Mouse (Mus musculus) MEL (cell line): ENCODE measurements around the gene B4galt1. TPM values are rescaled to one million over a fixed set of nuclear protein-coding genes. Genes with fewer than 3 reads are reported as not detected.

Experiments used
- DNase-seq: peaks from one replicate; pipeline ENCODE4 v3.0.0; 2011; ENCODE audit warnings: low read depth, low spot score
- H3K27ac ChIP-seq: 2 replicates; pipeline ENCODE4 v1.5.1; 2012; ENCODE audit warnings: low read depth, mild to moderate bottlenecking, control low read depth, low read length, moderate library complexity; ENCODE audit not compliant: control insufficient read depth
- H3K27me3 ChIP-seq, 2 experiments: fragments of 150-350 bp in 1 of 2; sonication (generic) in 1 of 2; 2 replicates each; pipeline ENCODE4 v1.6.1; 2012; ENCODE audit warnings: low read length in 2 of 2, mild to moderate bottlenecking in 2 of 2, improper control_type of control experiment in 1 of 2, moderate library complexity in 1 of 2; ENCODE audit not compliant: insufficient read depth in 2 of 2, control insufficient read depth in 1 of 2
- H3K36me3 ChIP-seq, 2 experiments: 2 replicates each; pipeline ENCODE4 v1.6.1; 2012 to 2014; ENCODE audit warnings: low read length in 2 of 2, improper control_type of control experiment in 1 of 2, inconsistent platforms in 1 of 2, mild to moderate bottlenecking in 1 of 2; ENCODE audit not compliant: insufficient read depth in 2 of 2, control insufficient read depth in 1 of 2
- H3K4me1 ChIP-seq, 2 experiments: fragments of 150-350 bp in 1 of 2; sonication (generic) in 1 of 2; 2 replicates each; pipeline ENCODE4 v1.6.1; 2012; ENCODE audit warnings: low read length in 2 of 2, improper control_type of control experiment in 1 of 2, mild to moderate bottlenecking in 1 of 2; ENCODE audit not compliant: insufficient read depth in 2 of 2, control insufficient read depth in 1 of 2
- H3K4me3 ChIP-seq, 2 experiments: fragments of 150-350 bp in 1 of 2; sonication (generic) in 1 of 2; 2 replicates each; pipeline ENCODE4 v1.5.1; 2012; ENCODE audit warnings: low read depth in 2 of 2, low read length in 2 of 2, mild to moderate bottlenecking in 2 of 2, moderate library complexity in 2 of 2, control low read depth in 1 of 2, improper control_type of control experiment in 1 of 2; ENCODE audit not compliant: control insufficient read depth in 1 of 2, insufficient read depth in 1 of 2
- H3K79me2 ChIP-seq: 2 replicates; pipeline ENCODE4 v1.6.1; 2012; ENCODE audit warnings: mild to moderate bottlenecking, low read length, moderate library complexity; ENCODE audit not compliant: control insufficient read depth, poor library complexity, insufficient read depth
- H3K9ac ChIP-seq: 2 replicates; pipeline ENCODE4 v1.6.1; 2012; ENCODE audit warnings: low read depth, mild to moderate bottlenecking, control low read depth, low read length, moderate library complexity; ENCODE audit not compliant: control insufficient read depth, poor library complexity, severe bottlenecking
- H3K9me3 ChIP-seq: fragments of 150-350 bp; sonication (generic); replicated peaks from 2 replicates; pipeline ENCODE4 v1.6.1; 2012; ENCODE audit warnings: mild to moderate bottlenecking, low read length, improper control_type of control experiment, moderate library complexity; ENCODE audit not compliant: insufficient read depth
- MAX ChIP-seq: IDR thresholded peaks from 2 replicates; pipeline ENCODE4 v1.6.1; 2011; ENCODE audit warnings: low read length, improper control_type of control experiment
- MEF2A ChIP-seq: IDR thresholded peaks from 2 replicates; pipeline ENCODE4 v1.6.1; 2014; ENCODE audit warnings: low read depth, mild to moderate bottlenecking, inconsistent platforms, low read length, improper control_type of control experiment; ENCODE audit not compliant: poor library complexity, insufficient replicate concordance, severe bottlenecking; ENCODE audit errors: extremely low read depth
- MXI1 ChIP-seq: IDR thresholded peaks from 2 replicates; pipeline ENCODE4 v1.6.1; 2011; ENCODE audit warnings: mild to moderate bottlenecking, low read depth, low read length, improper control_type of control experiment
- MYC ChIP-seq: IDR thresholded peaks from 2 replicates; pipeline ENCODE4 v1.6.1; 2011; ENCODE audit warnings: low read depth, mild to moderate bottlenecking, low read length, improper control_type of control experiment, moderate library complexity
- NELFE ChIP-seq: IDR thresholded peaks from 2 replicates; pipeline ENCODE4 v1.6.1; 2011; ENCODE audit warnings: low read depth, low read length, improper control_type of control experiment
- NRF1 ChIP-seq: IDR thresholded peaks from 2 replicates; pipeline ENCODE4 v1.6.1; 2014; ENCODE audit warnings: low read depth, mild to moderate bottlenecking, inconsistent platforms, low read length, improper control_type of control experiment, moderate library complexity; ENCODE audit not compliant: poor library complexity, insufficient read depth, severe bottlenecking
- SIN3A ChIP-seq: IDR thresholded peaks from 2 replicates; pipeline ENCODE4 v1.6.1; 2012; ENCODE audit warnings: low read length, improper control_type of control experiment, inconsistent platforms
- UBTF ChIP-seq: IDR thresholded peaks from 2 replicates; pipeline ENCODE4 v1.6.1; 2012; ENCODE audit warnings: low read depth, mild to moderate bottlenecking, inconsistent platforms, low read length, improper control_type of control experiment, moderate library complexity, borderline replicate concordance; ENCODE audit not compliant: insufficient read depth
- USF2 ChIP-seq, 2 experiments: IDR thresholded peaks; 2 replicates each; pipeline ENCODE4 v1.6.1; 2011 to 2012; ENCODE audit warnings: improper control_type of control experiment in 2 of 2, low read length in 2 of 2, borderline replicate concordance in 1 of 2, inconsistent platforms in 1 of 2, low read depth in 1 of 2, mild to moderate bottlenecking in 1 of 2; ENCODE audit not compliant: insufficient read depth in 1 of 2
- ZMIZ1 ChIP-seq: IDR thresholded peaks from 2 replicates; pipeline ENCODE4 v1.6.1; 2012; ENCODE audit warnings: low read depth, mild to moderate bottlenecking, inconsistent platforms, low read length, improper control_type of control experiment, moderate library complexity
- ZNF384 ChIP-seq: IDR thresholded peaks from 2 replicates; pipeline ENCODE4 v1.6.1; 2012; ENCODE audit warnings: low read depth, mild to moderate bottlenecking, inconsistent platforms, low read length, improper control_type of control experiment
- polyA plus RNA-seq, 2 experiments: library from polyadenylated mRNA; stranded (reverse) in 1 of 2; unstranded in 1 of 2; fragments of >175 nt in 1 of 2; fragments of >200 nt in 1 of 2; gene quantifications; 2 replicates each; pipeline versions ENCODE4 v1.2.1 to v1.2.4; 2012; ENCODE audit warnings: low replicate concordance in 2 of 2, low read depth in 1 of 2; ENCODE audit not compliant: insufficient read length in 2 of 2, insufficient read depth in 1 of 2, missing spikeins in 1 of 2
- total RNA-seq: library from RNA; depleted of rRNA; stranded (reverse); fragments of 300-350 nt; gene quantifications from 2 replicates; pipeline ENCODE4 v1.2.3, GENCODE M21; 2012

Gene B4galt1
- total and polyA plus RNA-seq, 3 experiments: 10.8 to 22.5 TPM; not detected in 1

GRCm38 (mm10) chr4:40849518-40849917 lies 4.3 kb downstream of the B4galt1 start (continued):
- TF ChIP-seq MEF2A: no peak

DNA sequence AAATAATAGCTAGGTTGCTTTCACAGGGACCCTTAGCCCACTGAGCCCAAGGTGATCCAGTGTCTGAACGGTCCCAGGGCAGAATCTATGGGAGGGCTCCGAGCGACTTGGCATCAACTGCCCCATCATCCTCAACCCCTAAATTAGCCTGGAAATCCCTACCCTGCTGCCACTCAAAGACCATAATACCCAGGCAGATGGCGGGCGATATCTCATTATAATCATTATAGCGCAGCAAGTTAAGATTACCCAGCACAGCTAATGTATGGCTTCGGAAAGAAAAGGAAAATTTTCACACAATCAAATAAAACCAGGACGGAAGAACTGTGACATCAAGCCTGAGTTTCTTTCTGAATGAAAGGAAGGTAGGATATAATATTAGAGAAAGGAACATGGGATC lies 5.6 kb downstream of the B4galt1 start:
- Histone ChIP-seq H3K36me3 (peaks cover 0 to 55% of the 10 kb centered on the region in 2 experiments; a peak in 2 of 4 replicates), H3K4me3 (no peak overlapping the region), H3K27me3 (no peaks in the 10 kb centered on the region), H3K79me2 (peaks cover 27% of the 10 kb centered on the region), H3K9me3 (no peaks in the 10 kb centered on the region), H3K9ac (no peak overlapping the region), H3K4me1 (peaks cover 20 to 54% of the 10 kb centered on the region in 2 experiments), H3K27ac (no peak overlapping the region)
- TF ChIP-seq SIN3A (no peak), MXI1 (no peak), MAX (no peak), NRF1 (no peak), ZNF384 (no peak)
- no peak for DNase-seq

- peak overlapping the region; percentile 51 for H3K27ac ChIP-seq
- H3K9me3 ChIP-seq: no peaks in the 10 kb centered on the region
- no peak for TF ChIP-seq NELFE
- no peak for TF ChIP-seq UBTF
- no peak for TF ChIP-seq MEF2A
- no peak for TF ChIP-seq ZMIZ1
- no peak for TF ChIP-seq USF2 (IDR thresholded peaks at IDR 0.05; ENCODE audit: borderline replicate concordance in 1 of 2, insufficient read depth in 1 of 2, low read depth in 1 of 2, low read length in 2 of 2)
- no peak for TF ChIP-seq NRF1
- TF ChIP-seq MYC: no peak
- TF ChIP-seq, all 39 proteins: peak for 0
- peaks cover 20% of the 10 kb centered on the region for H3K79me2 ChIP-seq
- peaks cover 0 to 55% of the 10 kb centered on the region in 2 experiments; a peak in 2 of 4 replicates for H3K36me3 ChIP-seq
- 0 out of 2 replicates have a peak overlapping the region, but pooled peaks have one; percentile 19 for H3K9ac ChIP-seq
- H3K4me3 ChIP-seq: peak overlapping the region in 1 of 2 experiments; percentile 8; a peak in 1 of 4 replicates
- peaks cover 19 to 54% of the 10 kb centered on the region in 2 experiments for H3K4me1 ChIP-seq
- H3K27me3 ChIP-seq: no peaks in the 10 kb centered on the region
- DNase-seq: no peak
These were observed 6.6 kb downstream of the B4galt1 start for GRCm38 (mm10) chr4:40847160-40847559.
